Mouse (Mus musculus) thymus, adult 2 months (tissue): ENCODE measurements around the gene Tmem266. TPM values are rescaled to one million over a fixed set of nuclear protein-coding genes. Genes with fewer than 3 reads are reported as not detected.

Source experiments
- DNase-seq: peaks from one replicate; pipeline ENCODE4 v3.0.0; 2021
- H3K27ac ChIP-seq: fragments of 200-500 bp; 2 replicates; pipeline ENCODE4 v1.5.1; 2012; ENCODE audit warnings: low read length, control low read depth; ENCODE audit not compliant: control insufficient read depth, insufficient read depth
- H3K27me3 ChIP-seq: fragments of 200-500 bp; 2 replicates; pipeline ENCODE4 v1.6.1; 2012; ENCODE audit warnings: mild to moderate bottlenecking, low read length, moderate library complexity, mixed read lengths; ENCODE audit not compliant: control insufficient read depth, insufficient read depth
- H3K36me3 ChIP-seq: fragments of 200-500 bp; 2 replicates; pipeline ENCODE4 v1.6.1; 2012; ENCODE audit warnings: mild to moderate bottlenecking, low read length, moderate library complexity; ENCODE audit not compliant: control insufficient read depth, insufficient read depth
- H3K4me1 ChIP-seq: fragments of 200-500 bp; replicated peaks from 2 replicates; pipeline ENCODE4 v1.6.1; 2012; ENCODE audit warnings: low read length; ENCODE audit not compliant: control insufficient read depth, insufficient read depth
- H3K4me3 ChIP-seq: fragments of 200-500 bp; 2 replicates; pipeline ENCODE4 v1.5.1; 2012; ENCODE audit warnings: mild to moderate bottlenecking, low read length, control low read depth, moderate library complexity; ENCODE audit not compliant: control insufficient read depth, insufficient read depth
- CTCF ChIP-seq: fragments of 200-500 bp; IDR thresholded peaks from 2 replicates; pipeline ENCODE4 v1.5.1; 2012; ENCODE audit warnings: mild to moderate bottlenecking, control low read depth, low read length, moderate library complexity, borderline replicate concordance; ENCODE audit not compliant: control insufficient read depth, poor library complexity, insufficient read depth; ENCODE audit errors: extremely low read depth
- POLR2A ChIP-seq: fragments of 200-500 bp; IDR thresholded peaks from 2 replicates; pipeline ENCODE4 v1.6.1; 2012; ENCODE audit warnings: mild to moderate bottlenecking, low read length, control low read depth, moderate library complexity; ENCODE audit not compliant: control insufficient read depth, poor library complexity, insufficient read depth; ENCODE audit errors: extremely low read depth
- WGBS: fragments of 180-500 bp; shearing (Covaris S2); methylation state at CpG from one replicate; pipeline ENCODE4 v1.1.7; 2018; 5-methylcytosine and 5-hydroxymethylcytosine counted together
- polyA plus RNA-seq: library from polyadenylated mRNA; depleted of rRNA; stranded (reverse); fragments of >200 nt; gene quantifications from 2 replicates; pipeline ENCODE4 v1.2.3, GENCODE M21; 2012

Gene Tmem266
- polyA plus RNA-seq, 1 experiment, result 1.00 TPM

- no peak overlapping the region for H3K27ac ChIP-seq
- H3K27me3 ChIP-seq, result peaks cover 16% of the 10 kb centered on the region
- no peak overlapping the region for H3K4me3 ChIP-seq
- WGBS, result 91% methylated on average over 1 of the region's 1 CpGs
- DNase-seq, result no peak
- no peak for TF ChIP-seq POLR2A
- peaks cover 8% of the 10 kb centered on the region for H3K4me1 ChIP-seq
- no peaks in the 10 kb centered on the region for H3K36me3 ChIP-seq
These were observed 4.1 kb upstream of the Tmem266 start for GRCm38 (mm10) chr9:55322641-55323040.

GRCm38 (mm10) chr9:55324085-55324484 is 2.6 kb upstream of the Tmem266 start:
- Histone ChIP-seq H3K4me3 (no peak overlapping the region), H3K4me1 (peaks cover 8% of the 10 kb centered on the region), H3K27me3 (peaks cover 16% of the 10 kb centered on the region), H3K36me3 (no peaks in the 10 kb centered on the region), H3K27ac (no peak overlapping the region)
- no peak for DNase-seq
- WGBS, result 80% methylated on average over 8 of the region's 8 CpGs
- TF ChIP-seq CTCF, result no peak
- no peak for TF ChIP-seq POLR2A

- H3K4me3 ChIP-seq, result no peak overlapping the region
- H3K36me3 ChIP-seq, result no peaks in the 10 kb centered on the region
- DNase-seq, result no peak
- H3K27ac ChIP-seq, result no peak overlapping the region
- H3K27me3 ChIP-seq, result peaks cover 16% of the 10 kb centered on the region
- no peak for TF ChIP-seq CTCF
- no peak for TF ChIP-seq POLR2A
- WGBS, result 67% methylated on average over 10 of the region's 10 CpGs
- peaks cover 8% of the 10 kb centered on the region for H3K4me1 ChIP-seq
These were observed 2.2 kb upstream of the Tmem266 start for GRCm38 (mm10) chr9:55324516-55324915.

DNA sequence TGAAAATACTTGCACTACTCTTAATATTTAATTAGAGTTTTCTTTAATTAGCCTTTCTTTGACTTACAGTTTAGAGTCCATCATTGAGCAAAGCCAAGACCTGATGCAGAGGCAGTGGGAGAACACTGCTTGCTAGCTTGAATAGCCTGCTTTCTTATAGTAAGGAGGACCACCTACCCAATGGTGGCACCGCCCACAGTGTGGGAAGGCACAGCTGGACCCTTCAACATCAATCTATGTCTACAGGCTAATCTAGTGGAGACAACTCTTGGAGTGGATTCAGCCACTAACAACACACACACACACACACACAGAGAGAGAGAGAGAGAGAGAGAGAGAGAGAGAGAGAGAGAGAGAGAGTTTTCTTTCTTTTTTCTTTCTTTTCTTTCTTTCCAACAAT is 1.7 kb upstream of the Tmem266 start:
- 90% methylated on average over 1 of the region's 1 CpGs for WGBS
- no peak for DNase-seq
- Histone ChIP-seq H3K4me1 (peaks cover 8% of the 10 kb centered on the region), H3K36me3 (no peaks in the 10 kb centered on the region), H3K27ac (no peak overlapping the region), H3K27me3 (peaks cover 16% of the 10 kb centered on the region), H3K4me3 (no peak overlapping the region)
- TF ChIP-seq CTCF (no peak), POLR2A (no peak)

DNA sequence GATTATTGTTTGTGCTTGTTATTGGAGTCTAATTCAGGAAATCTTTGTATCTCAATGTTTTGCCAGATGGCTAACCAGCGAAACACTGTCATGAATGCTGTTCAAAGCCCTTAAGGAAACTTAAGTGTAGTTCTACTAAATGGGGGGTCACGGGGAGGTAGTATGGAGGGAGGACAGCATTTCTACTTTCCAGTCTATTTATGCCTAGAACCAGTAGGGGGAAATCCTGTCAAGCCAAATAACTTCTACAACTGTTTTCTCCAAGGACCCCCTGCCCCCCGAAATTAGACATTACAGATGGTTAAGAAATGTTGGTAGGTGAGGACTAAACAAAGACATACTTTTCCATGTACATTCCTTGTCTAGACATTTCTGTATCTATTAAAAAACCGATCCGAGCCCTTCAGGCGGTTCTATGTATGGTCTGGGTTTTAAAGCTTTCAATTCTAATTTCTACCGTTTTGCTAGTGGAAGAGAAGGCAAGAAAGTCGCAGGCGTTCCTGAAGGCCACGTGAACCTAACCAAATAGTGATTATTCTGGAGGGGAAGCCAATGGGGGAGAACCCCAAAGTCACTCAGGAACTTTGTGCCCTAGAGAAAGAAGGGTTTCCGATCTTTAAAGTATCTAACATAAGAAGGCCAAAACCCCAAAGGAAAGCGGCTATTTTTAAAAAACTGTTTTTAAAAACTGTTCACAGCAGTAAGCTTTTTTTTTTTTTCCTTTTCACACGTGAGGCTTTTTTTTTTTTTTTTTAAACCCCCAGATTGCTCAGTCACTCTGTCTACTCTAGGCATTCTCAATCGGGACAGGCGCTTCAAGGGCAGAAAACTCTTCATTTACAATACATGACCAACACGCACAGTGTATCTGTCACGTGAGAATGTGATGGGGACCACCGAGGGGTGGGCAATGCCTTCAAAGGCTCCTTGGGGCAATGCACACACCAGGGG is 874 bp upstream of the Tmem266 start:
- Histone ChIP-seq H3K27me3 (peaks cover 16% of the 10 kb centered on the region), H3K4me1 (peaks cover 8% of the 10 kb centered on the region), H3K4me3 (peak overlapping the region; percentile 63), H3K27ac (no peak overlapping the region), H3K36me3 (no peaks in the 10 kb centered on the region)
- 8% methylated on average over 18 of the region's 18 CpGs for WGBS
- no peak for DNase-seq
- TF ChIP-seq POLR2A, result no peak
- no peak for TF ChIP-seq CTCF

- no peak for TF ChIP-seq CTCF
- TF ChIP-seq POLR2A, result no peak
- Histone ChIP-seq H3K4me1 (peaks cover 8% of the 10 kb centered on the region), H3K27me3 (peaks cover 16% of the 10 kb centered on the region), H3K36me3 (no peaks in the 10 kb centered on the region), H3K27ac (no peak overlapping the region), H3K4me3 (peak overlapping the region; percentile 43)
- 2% methylated on average over 13 of the region's 13 CpGs for WGBS
- peak; percentile 11 for DNase-seq
These were observed 512 bp downstream of the Tmem266 start for GRCm38 (mm10) chr9:55327234-55327615.
